Mouse (Mus musculus): Measurements from ENCODE around the gene Usp40. TPM values are rescaled to one million over a fixed set of nuclear protein-coding genes. Genes with fewer than 3 reads are reported as not detected.

The Usp40 gene
- polyA plus RNA-seq, 2 experiments: 33.2 to 36.2 TPM

DNA sequence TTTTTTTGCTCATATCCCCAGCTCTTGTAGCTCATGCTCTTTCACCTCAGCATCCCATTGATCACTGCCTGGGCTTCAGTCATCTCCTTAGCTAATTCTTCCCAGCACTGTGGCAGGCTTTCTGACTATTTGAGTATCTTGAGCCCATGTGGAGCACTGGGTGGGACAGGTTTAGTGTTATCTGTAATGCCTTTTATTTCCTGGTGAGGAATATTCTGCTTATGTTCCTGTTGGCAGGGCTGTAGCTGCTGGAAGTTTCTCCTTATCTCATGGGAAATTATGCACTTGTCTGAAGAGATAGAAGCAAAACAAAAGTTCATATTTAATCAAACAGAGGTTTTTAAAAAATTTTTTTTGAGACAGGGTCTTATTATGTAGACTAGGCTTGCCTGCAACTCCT, 98.8 kb downstream of the Usp40 start:
- no peaks in the 10 kb centered on the region for H3K9me3 ChIP-seq (ENCODE audit: control insufficient read depth, low read length)
- H3K27me3 ChIP-seq (ENCODE audit: control insufficient read depth, insufficient read depth, low read length): no peaks in the 10 kb centered on the region
- H3K36me3 ChIP-seq (ENCODE audit: control insufficient read depth, insufficient read depth, low read length): peaks cover 15% of the 10 kb centered on the region; the same call in 1 of the 2 replicates
- H3K9ac ChIP-seq (ENCODE audit: low read depth, low read length, severe bottlenecking): no peak overlapping the region
- no peak overlapping the region for H3K4me2 ChIP-seq (replicated peaks; ENCODE audit: low read depth, low read length, severe bottlenecking)
- peaks cover 2% of the 10 kb centered on the region; the same call in 1 of the 2 replicates for H3K4me1 ChIP-seq (ENCODE audit: control insufficient read depth, insufficient read depth, low read length)
- ATAC-seq (ENCODE audit: low FRiP score, low read depth) (no peak), DNase-seq (ENCODE audit: low spot score) (no peak)
- no peak overlapping the region for H3K27ac ChIP-seq (replicated peaks; ENCODE audit: low read depth, low read length)
- TF ChIP-seq POLR2A (IDR thresholded peaks at IDR 0.05; ENCODE audit: borderline replicate concordance, extremely low read depth, insufficient read depth, insufficient read length): no peak
- H3K4me3 ChIP-seq (replicated peaks; ENCODE audit: low read length): no peak overlapping the region

DNA sequence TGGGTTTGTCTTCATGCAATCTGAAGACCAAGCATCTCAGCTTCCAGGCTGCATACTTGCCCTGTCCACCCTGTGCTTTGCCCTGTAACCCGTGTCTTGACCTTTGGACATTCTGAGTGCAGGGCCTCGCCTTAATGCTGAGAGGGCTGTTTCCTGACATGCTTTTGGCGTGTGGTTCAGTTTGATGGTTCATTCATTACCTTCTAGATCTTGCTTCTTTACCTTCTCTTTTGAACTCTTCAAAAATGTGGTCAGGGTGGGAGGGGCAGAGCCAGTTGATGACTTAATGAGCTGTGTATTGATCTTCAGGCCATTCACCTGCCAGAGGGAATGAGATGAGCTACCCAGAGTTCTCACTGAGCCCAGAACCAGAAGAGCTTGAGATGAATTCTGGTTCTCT, 99.6 kb downstream of the Usp40 start:
- TF ChIP-seq POLR2A (IDR thresholded peaks at IDR 0.05; ENCODE audit: borderline replicate concordance, extremely low read depth, insufficient read depth, insufficient read length): no peak
- no peak overlapping the region for H3K4me2 ChIP-seq (replicated peaks; ENCODE audit: low read depth, low read length, severe bottlenecking)
- DNase-seq (ENCODE audit: low spot score) (no peak), ATAC-seq (ENCODE audit: low FRiP score, low read depth) (no peak)
- 85% methylated on average over 3 of the region's 3 CpGs for WGBS
- peaks cover 15% of the 10 kb centered on the region; the same call in 1 of the 2 replicates for H3K36me3 ChIP-seq (ENCODE audit: control insufficient read depth, insufficient read depth, low read length)
- H3K4me3 ChIP-seq (replicated peaks; ENCODE audit: low read length): no peak overlapping the region
- no peak overlapping the region for H3K27ac ChIP-seq (replicated peaks; ENCODE audit: low read depth, low read length)
- H3K9me3 ChIP-seq (ENCODE audit: control insufficient read depth, low read length): no peaks in the 10 kb centered on the region
- H3K27me3 ChIP-seq (ENCODE audit: control insufficient read depth, insufficient read depth, low read length): no peaks in the 10 kb centered on the region
- no peak overlapping the region for H3K9ac ChIP-seq (ENCODE audit: low read depth, low read length, severe bottlenecking)
- H3K4me1 ChIP-seq (ENCODE audit: control insufficient read depth, insufficient read depth, low read length): peaks cover 2% of the 10 kb centered on the region; the same call in 1 of the 2 replicates

DNA sequence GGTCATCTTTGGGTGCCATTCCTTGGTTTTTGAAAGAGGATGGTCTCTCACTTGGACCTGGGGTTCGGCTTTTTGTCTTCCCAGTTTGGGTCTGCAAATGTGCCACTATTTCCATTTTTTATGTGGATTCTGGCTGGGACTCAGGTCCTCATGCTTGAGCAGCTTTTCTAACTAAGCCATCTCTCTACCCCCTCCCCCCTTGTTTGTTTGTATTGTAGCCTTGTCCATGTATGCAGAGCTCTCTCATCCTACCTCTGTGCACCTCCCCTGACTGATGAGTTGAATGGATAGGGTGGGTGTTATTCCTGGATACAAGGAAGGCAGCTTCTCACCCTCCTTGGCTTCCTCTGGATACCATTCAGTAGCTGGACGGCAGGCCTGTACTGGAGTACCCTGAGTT, 100.3 kb downstream of the Usp40 start:
- 88% methylated on average over 2 of the region's 2 CpGs for WGBS
- Histone ChIP-seq H3K9ac (ENCODE audit: low read depth, low read length, severe bottlenecking) (no peak overlapping the region), H3K4me3 (replicated peaks; ENCODE audit: low read length) (no peak overlapping the region), H3K36me3 (ENCODE audit: control insufficient read depth, insufficient read depth, low read length) (peaks cover 15% of the 10 kb centered on the region; the same call in 1 of the 2 replicates), H3K27me3 (ENCODE audit: control insufficient read depth, insufficient read depth, low read length) (no peaks in the 10 kb centered on the region), H3K27ac (replicated peaks; ENCODE audit: low read depth, low read length) (no peak overlapping the region), H3K4me1 (ENCODE audit: control insufficient read depth, insufficient read depth, low read length) (no peaks in the 10 kb centered on the region; the same call in 1 of the 2 replicates), H3K4me2 (replicated peaks; ENCODE audit: low read depth, low read length, severe bottlenecking) (no peak overlapping the region), H3K9me3 (ENCODE audit: control insufficient read depth, low read length) (no peaks in the 10 kb centered on the region)
- ATAC-seq (ENCODE audit: low FRiP score, low read depth): no peak
- no peak for DNase-seq (ENCODE audit: low spot score)
- TF ChIP-seq POLR2A (IDR thresholded peaks at IDR 0.05; ENCODE audit: borderline replicate concordance, extremely low read depth, insufficient read depth, insufficient read length): no peak

DNA sequence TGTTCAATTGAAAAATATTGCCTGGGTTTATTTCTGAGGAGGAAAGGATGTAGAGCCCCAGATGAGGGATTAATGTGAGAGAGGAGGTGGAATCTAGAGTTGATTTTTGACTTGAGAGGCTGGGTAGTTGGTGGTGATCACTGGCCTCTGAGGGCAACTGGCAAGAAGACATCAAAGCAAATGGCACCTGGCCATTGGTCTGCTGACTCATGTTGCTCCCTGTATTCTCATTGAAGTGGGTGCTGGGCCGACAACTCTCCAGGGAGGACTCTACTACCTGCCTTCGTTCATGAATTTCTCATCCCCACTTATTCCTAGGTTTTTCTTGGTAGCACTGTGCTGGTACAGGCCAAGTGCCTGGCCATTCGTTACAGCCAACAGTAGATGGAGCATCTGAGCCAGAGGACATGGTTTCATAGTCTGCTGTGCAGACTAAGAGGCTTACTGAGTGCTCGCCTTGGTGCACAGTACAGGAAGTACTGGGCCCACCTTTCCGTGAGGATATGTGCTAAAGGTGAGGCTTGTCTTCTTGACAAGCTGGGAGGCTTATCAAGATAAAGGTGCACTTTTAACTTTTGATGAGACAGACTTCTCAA, 101.9 kb downstream of the Usp40 start:
- Histone ChIP-seq H3K9me3 (ENCODE audit: control insufficient read depth, low read length) (no peaks in the 10 kb centered on the region), H3K9ac (ENCODE audit: low read depth, low read length, severe bottlenecking) (no peak overlapping the region), H3K27ac (replicated peaks; ENCODE audit: low read depth, low read length) (no peak overlapping the region), H3K36me3 (ENCODE audit: control insufficient read depth, insufficient read depth, low read length) (peaks cover 15% of the 10 kb centered on the region; the same call in 1 of the 2 replicates), H3K4me3 (replicated peaks; ENCODE audit: low read length) (no peak overlapping the region), H3K4me2 (replicated peaks; ENCODE audit: low read depth, low read length, severe bottlenecking) (no peak overlapping the region), H3K4me1 (ENCODE audit: control insufficient read depth, insufficient read depth, low read length) (no peaks in the 10 kb centered on the region), H3K27me3 (ENCODE audit: control insufficient read depth, insufficient read depth, low read length) (no peaks in the 10 kb centered on the region)
- 89% methylated on average over 5 of the region's 5 CpGs for WGBS
- ATAC-seq (ENCODE audit: low FRiP score, low read depth) (no peak), DNase-seq (ENCODE audit: low spot score) (no peak)
- no peak for TF ChIP-seq POLR2A (IDR thresholded peaks at IDR 0.05; ENCODE audit: borderline replicate concordance, extremely low read depth, insufficient read depth, insufficient read length)

DNA sequence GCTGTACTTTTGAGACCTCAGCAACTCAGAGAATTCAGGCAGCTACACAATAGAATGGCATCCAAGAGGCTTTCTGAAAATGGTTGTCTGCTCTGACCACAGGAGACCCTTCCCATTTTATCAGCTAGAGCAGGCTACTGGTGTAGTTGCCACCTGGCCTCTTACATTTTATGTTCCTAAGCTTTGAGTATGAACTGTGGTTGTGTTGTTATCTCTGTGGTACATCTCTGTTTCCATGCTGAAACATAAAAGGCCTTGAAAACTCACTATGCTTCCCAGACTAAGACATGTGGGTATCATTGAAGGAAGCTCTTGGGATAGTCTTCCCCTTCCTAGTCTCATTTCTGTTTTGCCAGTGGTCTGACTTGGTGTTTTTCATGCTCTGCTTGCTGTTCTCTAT, 106.2 kb downstream of the Usp40 start:
- DNase-seq (ENCODE audit: low spot score): no peak
- Histone ChIP-seq H3K27me3 (ENCODE audit: control insufficient read depth, insufficient read depth, low read length) (no peaks in the 10 kb centered on the region), H3K27ac (replicated peaks; ENCODE audit: low read depth, low read length) (no peak overlapping the region), H3K4me1 (ENCODE audit: control insufficient read depth, insufficient read depth, low read length) (no peaks in the 10 kb centered on the region), H3K9ac (ENCODE audit: low read depth, low read length, severe bottlenecking) (no peak overlapping the region), H3K4me2 (replicated peaks; ENCODE audit: low read depth, low read length, severe bottlenecking) (no peak overlapping the region), H3K9me3 (ENCODE audit: control insufficient read depth, low read length) (no peaks in the 10 kb centered on the region), H3K36me3 (ENCODE audit: control insufficient read depth, insufficient read depth, low read length) (0 out of 2 replicates have a peak, but pooled peaks cover 4% of the 10 kb centered on the region), H3K4me3 (replicated peaks; ENCODE audit: low read length) (no peak overlapping the region)
- no peak for TF ChIP-seq POLR2A (IDR thresholded peaks at IDR 0.05; ENCODE audit: borderline replicate concordance, extremely low read depth, insufficient read depth, insufficient read length)
- ATAC-seq (ENCODE audit: low FRiP score, low read depth): no peak
